In genomic region chr12:76180442-76180841, GRCm38 (mm10) we compare ENCODE assay signal across 24 mouse cellular contexts. TPM values are rescaled to one million over a fixed set of nuclear protein-coding genes. Genes with fewer than 3 reads are reported as not detected.
"Had no signal": no experiment of that assay in that cellular context is flagged by ENCODE, and none has a peak within 500 bp of the region (broad histone marks: within the 10 kb centered on the region; RNA-seq: fewer than 3 reads in every experiment).

No protein-coding gene starts in this region.

- DNase-seq: kidney, adult 9 months; kidney, postnatal 4 days; layer of hippocampus, adult 9-11 months; liver, postnatal 0 days; lung, embryonic 14.5 days; right cerebral cortex, adult 18-20 months; right cerebral cortex, postnatal 14 days; right cerebral cortex, postnatal 4 days; spleen, adult 18-20 months; thymus, adult 18-20 months; thymus, postnatal 4 days had no signal

- H3K4me3 ChIP-seq: limb, embryonic 10.5 days; limb, embryonic 13.5 days; midbrain, embryonic 12.5 days; midbrain, embryonic 15.5 days; neural tube, embryonic 12.5 days; neural tube, embryonic 15.5 days; stomach, embryonic 15.5 days had no signal

- H3K4me2 ChIP-seq: limb, embryonic 13.5 days; lung, embryonic 14.5 days; midbrain, embryonic 12.5 days; midbrain, embryonic 15.5 days; neural tube, embryonic 12.5 days; neural tube, embryonic 15.5 days; stomach, embryonic 15.5 days had no signal

- H3K36me3 ChIP-seq: limb, embryonic 10.5 days; limb, embryonic 13.5 days; midbrain, embryonic 12.5 days; midbrain, embryonic 15.5 days; neural tube, embryonic 12.5 days; neural tube, embryonic 15.5 days; stomach, embryonic 15.5 days had no signal

- H3K27me3 ChIP-seq: stomach, embryonic 15.5 days had no signal

- ATAC-seq: inflammation-experienced regulatory T-cells, adult 6 months; liver, postnatal 0 days; lung, postnatal 0 days; midbrain, embryonic 15.5 days had no signal

- H3K9me3 ChIP-seq: limb, embryonic 10.5 days; limb, embryonic 13.5 days; midbrain, embryonic 12.5 days; midbrain, embryonic 15.5 days; neural tube, embryonic 12.5 days; neural tube, embryonic 15.5 days; stomach, embryonic 15.5 days had no signal

- H3K27ac ChIP-seq: kidney, postnatal 0 days; limb, embryonic 10.5 days; limb, embryonic 13.5 days; liver, embryonic 14.5 days; macrophage; midbrain, embryonic 12.5 days; midbrain, embryonic 15.5 days; neural tube, embryonic 12.5 days; neural tube, embryonic 15.5 days; stomach, embryonic 15.5 days had no signal

- H3K9ac ChIP-seq: limb, embryonic 13.5 days; liver, embryonic 14.5 days; liver, postnatal 0 days; lung, embryonic 14.5 days; midbrain, embryonic 12.5 days; midbrain, embryonic 15.5 days; neural tube, embryonic 12.5 days; neural tube, embryonic 15.5 days; stomach, embryonic 15.5 days had no signal

RNA-seq across cellular contexts. Expression of gene Esr2, which starts 3.4 kb away (rescaled TPM):
- polyA plus RNA-seq: inflammation-experienced regulatory T-cells, adult 6 months; liver, adult 2 months; liver, postnatal 0 days; macrophage had no signal
